Mouse (Mus musculus): ENCODE results near the gene Vax2.

- no peak for TF ChIP-seq POLR2A (IDR thresholded peaks at IDR 0.05; ENCODE audit: extremely low read depth, insufficient read depth, low read length)
- no peak for TF ChIP-seq CTCF (IDR thresholded peaks at IDR 0.05; ENCODE audit: extremely low read depth, insufficient read depth, low read length)
Measured at GRCm38 (mm10) chr6:83701001-83701400, 10.1 kb upstream of the Vax2 start.
